ENCODE assay signal across 19 mouse cellular contexts in genomic region chrX:136060698-136061097, GRCm38 (mm10). TPM values are rescaled to one million over a fixed set of nuclear protein-coding genes. Genes with fewer than 3 reads are reported as not detected.
"Had no signal": no experiment of that assay in that cellular context is flagged by ENCODE, and none has a peak within 500 bp of the region (broad histone marks: within the 10 kb centered on the region; RNA-seq: fewer than 3 reads in every experiment).

No protein-coding gene starts in this region.

- H3K4me3 ChIP-seq: layer of hippocampus, adult 2 months; limb, embryonic 12.5 days; midbrain, embryonic 10.5 days; myocyte; neural tube, embryonic 12.5 days had no signal

- H3K27ac ChIP-seq: layer of hippocampus, adult 2 months; limb, embryonic 12.5 days; liver, embryonic 14.5 days; midbrain, embryonic 10.5 days; neural tube, embryonic 12.5 days had no signal

- ATAC-seq: hindbrain, embryonic 16.5 days; inflammation-experienced regulatory T-cells, adult 6 months had no signal

- H3K9me3 ChIP-seq: limb, embryonic 12.5 days; midbrain, embryonic 10.5 days; neural tube, embryonic 12.5 days had no signal

- H3K4me2 ChIP-seq: limb, embryonic 12.5 days; neural tube, embryonic 12.5 days had no signal

- H3K9ac ChIP-seq: limb, embryonic 12.5 days; liver, embryonic 14.5 days; neural tube, embryonic 12.5 days had no signal

- H3K27me3 ChIP-seq: neural tube, embryonic 12.5 days had no signal

- H3K36me3 ChIP-seq: limb, embryonic 12.5 days; midbrain, embryonic 10.5 days; neural tube, embryonic 12.5 days had no signal

- H3K4me1 ChIP-seq: limb, embryonic 12.5 days; midbrain, embryonic 10.5 days; neural tube, embryonic 12.5 days had no signal

- DNase-seq: kidney, adult 18-20 months; kidney, postnatal 10 days; kidney, postnatal 4 days; midbrain, embryonic 14.5 days; spleen, adult 18-20 months; thymus, postnatal 36 days had no signal

RNA-seq across cellular contexts. Expression of gene Bex2, which starts 7.3 kb away (rescaled TPM):
- total RNA-seq: megakaryocyte, adult 5-6 weeks; neutrophil, adult 5-6 weeks had no signal

RNA-seq across cellular contexts. Expression of gene Nxf3, which starts 24.4 kb away (rescaled TPM):
- total RNA-seq: left cerebral cortex, postnatal 36 days; megakaryocyte, adult 5-6 weeks; neutrophil, adult 5-6 weeks had no signal
- polyA plus RNA-seq: hindbrain, embryonic 16.5 days; inflammation-experienced regulatory T-cells, adult 6 months; kidney, embryonic 14.5 days; limb, embryonic 12.5 days; midbrain, embryonic 10.5 days; midbrain, embryonic 14.5 days; neural tube, embryonic 12.5 days; stomach, embryonic 14.5 days had no signal

RNA-seq across cellular contexts. Expression of gene Arxes1, which starts 27.5 kb away (rescaled TPM):
- total RNA-seq: megakaryocyte, adult 5-6 weeks; neutrophil, adult 5-6 weeks had no signal
- polyA plus RNA-seq: inflammation-experienced regulatory T-cells, adult 6 months; myocyte had no signal
